Mouse (Mus musculus) forebrain, embryonic 14.5 days (tissue): Measurements from ENCODE around the gene 4933406M09Rik. TPM values are rescaled to one million over a fixed set of nuclear protein-coding genes. Genes with fewer than 3 reads are reported as not detected.

Experiments
- ATAC-seq: fragments of 200-750 bp; cut with Nextera tagmentation; 2 replicates; pipeline ENCODE4 v1.8.0; 2017; ENCODE audit warnings: mild to moderate bottlenecking, moderate library complexity
- DNase-seq: peaks from one replicate; pipeline ENCODE4 v3.0.0-alpha.2; 2015; ENCODE audit warnings: low spot score
- H3K27ac ChIP-seq: fragments of 300-500 bp; sonication (generic); 2 replicates; pipeline ENCODE4 v1.5.1; 2014; ENCODE audit warnings: low read depth, mild to moderate bottlenecking, control low read depth, low read length, moderate library complexity
- H3K27me3 ChIP-seq: fragments of 300-500 bp; sonication (generic); replicated peaks from 2 replicates; pipeline ENCODE4 v1.6.1; 2014; ENCODE audit warnings: low read length, control low read depth, mixed read lengths; ENCODE audit not compliant: control insufficient read depth, insufficient read depth
- H3K36me3 ChIP-seq: fragments of 300-500 bp; sonication (generic); 2 replicates; pipeline ENCODE4 v1.6.1; 2014; ENCODE audit warnings: low read length, control low read depth; ENCODE audit not compliant: control insufficient read depth, insufficient read depth
- H3K4me1 ChIP-seq: fragments of 300-500 bp; sonication (generic); 2 replicates; pipeline ENCODE4 v1.6.1; 2014; ENCODE audit warnings: antibody characterized with exemption, low read length, control low read depth; ENCODE audit not compliant: control insufficient read depth, insufficient read depth
- H3K4me2 ChIP-seq: fragments of 300-500 bp; sonication (generic); 2 replicates; pipeline ENCODE4 v1.6.1; 2014; ENCODE audit warnings: mild to moderate bottlenecking, control low read depth, low read length
- H3K4me3 ChIP-seq: fragments of 300-500 bp; sonication (generic); 2 replicates; pipeline ENCODE4 v1.5.1; 2014; ENCODE audit warnings: low read depth, low read length, control low read depth
- H3K9ac ChIP-seq: fragments of 300-500 bp; sonication (generic); 2 replicates; pipeline ENCODE4 v1.6.1; 2014; ENCODE audit warnings: mild to moderate bottlenecking, low read length, control low read depth, moderate library complexity
- H3K9me3 ChIP-seq: fragments of 300-500 bp; sonication (generic); replicated peaks from 2 replicates; pipeline ENCODE4 v1.6.1; 2016; ENCODE audit warnings: low read length, control low read depth, mixed read lengths; ENCODE audit not compliant: control insufficient read depth
- WGBS: fragments of 180-500 bp; shearing (Covaris S2); extraction: QIAGEN DNeasy Blood & Tissue Kit; methylation state at CpG from one replicate; pipeline ENCODE4 v1.1.7; 2014; 5-methylcytosine and 5-hydroxymethylcytosine counted together
- polyA plus RNA-seq: library from polyadenylated mRNA; unstranded; fragments of >200 nt; fragmentation: Nextera tagmentation; extraction: Ambion mirVana; gene quantifications from 2 replicates; pipeline ENCODE4 v1.2.1, GENCODE M21; 2014

Gene 4933406M09Rik
- polyA plus RNA-seq, 1 experiment from 2014 or later: not detected

- Histone ChIP-seq H3K36me3 (peaks cover 27% of the 10 kb centered on the region), H3K27me3 (no peaks in the 10 kb centered on the region), H3K9me3 (no peaks in the 10 kb centered on the region), H3K4me3 (peak overlapping the region; percentile 40), H3K4me2 (peak overlapping the region; percentile 70), H3K27ac (peak overlapping the region; percentile 9; the same call in 1 of the 2 replicates), H3K4me1 (0 out of 2 replicates have a peak, but pooled peaks cover 6% of the 10 kb centered on the region), H3K9ac (peak overlapping the region; percentile 62)
- ATAC-seq: peak; percentile 95
- 2% methylated on average over 54 of the region's 54 CpGs for WGBS
- peak; percentile 94 for DNase-seq
Measured at GRCm38 (mm10) chr1:134344005-134344950, 41.5 kb upstream of the 4933406M09Rik start.

DNA sequence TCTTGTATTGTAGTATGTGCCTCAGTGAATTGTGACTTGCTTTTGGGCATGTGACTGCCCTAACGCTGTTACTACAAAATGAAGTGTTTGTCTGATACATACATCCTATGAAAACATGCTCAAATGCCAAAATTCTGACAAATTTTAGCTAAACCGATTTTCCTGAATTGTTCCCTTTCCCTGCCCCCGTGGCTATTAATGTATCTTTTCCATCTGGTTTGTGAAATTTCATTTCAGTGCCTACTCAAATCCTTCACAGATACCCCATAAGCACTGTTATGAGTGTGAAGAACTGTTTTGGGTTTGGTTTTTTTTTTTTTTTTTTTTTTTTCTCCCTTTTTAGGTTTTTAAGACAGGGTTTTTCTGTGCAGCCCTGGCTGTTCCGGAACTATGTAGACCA is 40.7 kb upstream of the 4933406M09Rik start:
- Histone ChIP-seq H3K4me2 (peak overlapping the region; percentile 70), H3K36me3 (peaks cover 35% of the 10 kb centered on the region), H3K9ac (no peak overlapping the region), H3K27me3 (no peaks in the 10 kb centered on the region), H3K27ac (peak overlapping the region; percentile 9; the same call in 1 of the 2 replicates), H3K4me3 (0 out of 2 replicates have a peak overlapping the region, but pooled peaks have one; percentile 40), H3K4me1 (0 out of 2 replicates have a peak, but pooled peaks cover 6% of the 10 kb centered on the region), H3K9me3 (no peaks in the 10 kb centered on the region)
- ATAC-seq (no peak), DNase-seq (no peak)
- WGBS: 73% methylated on average over 4 of the region's 4 CpGs

- WGBS: 89% methylated on average over 9 of the region's 9 CpGs
- Histone ChIP-seq H3K9me3 (no peaks in the 10 kb centered on the region), H3K9ac (no peak overlapping the region), H3K4me3 (no peak overlapping the region), H3K27ac (no peak overlapping the region), H3K27me3 (no peaks in the 10 kb centered on the region), H3K4me1 (0 out of 2 replicates have a peak, but pooled peaks cover 6% of the 10 kb centered on the region), H3K4me2 (no peak overlapping the region), H3K36me3 (peaks cover 62% of the 10 kb centered on the region)
- ATAC-seq (no peak), DNase-seq (no peak)
Measured at GRCm38 (mm10) chr1:134347791-134348190, 37.9 kb upstream of the 4933406M09Rik start.

- Histone ChIP-seq H3K4me1 (no peaks in the 10 kb centered on the region), H3K27me3 (no peaks in the 10 kb centered on the region), H3K9ac (no peak overlapping the region), H3K36me3 (peaks cover 87% of the 10 kb centered on the region), H3K9me3 (no peaks in the 10 kb centered on the region), H3K4me3 (no peak overlapping the region), H3K4me2 (no peak overlapping the region), H3K27ac (no peak overlapping the region)
- ATAC-seq (no peak), DNase-seq (no peak)
- WGBS: 91% methylated on average over 2 of the region's 2 CpGs
Measured at GRCm38 (mm10) chr1:134353326-134353725, 32.4 kb upstream of the 4933406M09Rik start.

- H3K36me3 ChIP-seq: peaks cover 67% of the 10 kb centered on the region
Measured at GRCm38 (mm10) chr1:134357461-134357860, 28.3 kb upstream of the 4933406M09Rik start.

DNA sequence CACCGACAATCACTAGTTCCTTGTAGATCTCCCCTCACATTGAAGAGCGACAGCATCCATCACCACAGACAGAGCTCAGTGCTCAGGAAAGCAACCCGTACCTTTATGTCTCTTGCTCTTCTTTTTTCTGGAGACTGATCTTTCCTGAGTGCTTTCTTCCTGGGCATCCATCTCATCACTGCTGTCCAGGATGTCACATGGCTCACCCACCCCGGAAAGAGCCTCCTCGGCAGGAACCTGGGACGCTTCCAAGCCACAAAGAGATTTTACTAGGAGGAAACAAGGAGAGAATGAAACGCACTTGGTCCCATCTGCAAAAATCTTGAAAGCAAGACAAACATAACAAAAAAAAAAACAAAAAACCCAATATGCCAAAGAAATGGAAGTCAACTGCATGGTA is 25.1 kb upstream of the 4933406M09Rik start:
- H3K9me3 ChIP-seq: no peaks in the 10 kb centered on the region

More at GRCm38 (mm10) chr1:134357461-134357860, 28.3 kb upstream of the 4933406M09Rik start:
- no peak overlapping the region for H3K4me3 ChIP-seq
- H3K9ac ChIP-seq: no peak overlapping the region
- ATAC-seq: no peak
- no peaks in the 10 kb centered on the region for H3K9me3 ChIP-seq
- H3K4me1 ChIP-seq: peaks cover 7% of the 10 kb centered on the region
- 96% methylated on average over 4 of the region's 4 CpGs for WGBS
- DNase-seq: no peak
- no peak overlapping the region for H3K4me2 ChIP-seq
- H3K27ac ChIP-seq: no peak overlapping the region
- no peaks in the 10 kb centered on the region for H3K27me3 ChIP-seq

DNA sequence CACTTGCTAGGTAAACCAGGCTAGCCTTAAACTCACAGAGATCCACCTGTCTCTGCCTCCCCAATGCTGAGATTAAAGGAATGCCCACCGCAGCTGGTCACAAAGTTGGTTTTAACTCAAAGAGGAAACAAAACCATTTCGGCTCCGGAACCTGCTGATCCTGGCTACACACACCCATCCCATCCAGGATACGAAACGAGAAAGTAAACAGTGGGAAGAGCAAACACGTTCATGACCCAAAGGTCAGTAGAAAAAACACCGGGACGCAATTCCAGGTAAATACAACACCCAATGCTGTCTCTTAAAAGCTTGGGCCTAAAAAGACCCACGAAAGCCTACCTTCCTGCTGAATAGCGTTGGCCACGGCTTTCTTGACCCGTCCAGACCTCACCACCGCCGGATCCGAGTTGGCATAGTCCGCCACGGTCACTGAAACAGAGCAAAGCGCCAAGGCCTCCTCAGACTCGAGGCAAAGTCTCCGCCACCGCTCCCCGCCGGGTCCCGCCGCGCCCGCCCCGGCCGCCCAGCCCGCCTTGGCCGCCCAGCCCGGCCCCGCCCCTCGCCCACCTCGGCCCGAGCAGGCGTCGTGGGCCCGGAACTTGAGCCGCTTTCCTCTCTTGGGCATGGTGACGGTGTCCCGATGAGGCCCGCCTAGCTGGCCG is 24.4 kb upstream of the 4933406M09Rik start:
- no peak for DNase-seq
- Histone ChIP-seq H3K27ac (peak overlapping the region; percentile 69; the same call in 1 of the 2 replicates), H3K27me3 (no peaks in the 10 kb centered on the region), H3K4me2 (peak overlapping the region; percentile 86), H3K4me3 (peak overlapping the region; percentile 90), H3K9ac (peak overlapping the region; percentile 95), H3K9me3 (no peaks in the 10 kb centered on the region), H3K36me3 (peaks cover 29% of the 10 kb centered on the region), H3K4me1 (peaks cover 8% of the 10 kb centered on the region)
- ATAC-seq: no peak; the same call in 1 of the 2 replicates
- 2% methylated on average over 39 of the region's 44 CpGs for WGBS

More for the DNA sequence above, 25.1 kb upstream of the 4933406M09Rik start:
- no peak overlapping the region for H3K27ac ChIP-seq
- H3K4me2 ChIP-seq: peak overlapping the region; percentile 86
- no peaks in the 10 kb centered on the region for H3K27me3 ChIP-seq
- H3K4me1 ChIP-seq: peaks cover 8% of the 10 kb centered on the region
- peak overlapping the region; percentile 95 for H3K9ac ChIP-seq
- WGBS: 86% methylated on average over 7 of the region's 7 CpGs
- no peak for DNase-seq
- H3K36me3 ChIP-seq: peaks cover 36% of the 10 kb centered on the region
- ATAC-seq: no peak
- peak overlapping the region; percentile 90 for H3K4me3 ChIP-seq

DNA sequence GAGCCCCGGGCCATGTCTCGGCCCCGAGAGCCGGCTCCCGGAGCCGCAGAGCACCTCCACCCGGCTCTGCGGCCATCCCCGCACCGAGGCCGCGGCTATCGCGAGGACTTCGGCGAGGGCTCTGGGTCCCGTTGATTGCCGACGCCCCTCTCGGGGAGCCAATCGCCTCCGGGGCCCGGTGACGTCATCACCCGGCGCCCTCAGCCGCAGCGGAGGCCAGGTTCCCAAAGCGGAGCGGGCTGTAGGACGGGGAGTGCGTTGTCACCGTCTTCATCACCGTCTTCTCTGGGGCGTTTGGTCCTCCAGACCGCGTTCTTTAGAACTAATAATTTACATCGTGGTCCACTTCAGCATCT is 23.9 kb upstream of the 4933406M09Rik start, which contains the start of gene Tmem183a:
Gene Tmem183a (minus strand): TSS at position 123 of the 356 bp plus-strand sequence.
- Histone ChIP-seq H3K9ac (peak within 1 kb of the TSS; percentile 95), H3K9me3 (no peaks in the 10 kb centered on the region), H3K4me2 (peak within 1 kb of the TSS; percentile 86), H3K4me3 (peak within 1 kb of the TSS; percentile 90), H3K4me1 (peaks cover 8% of the 10 kb centered on the region), H3K27ac (peak within 1 kb of the TSS; percentile 69; the same call in 1 of the 2 replicates), H3K27me3 (no peaks in the 10 kb centered on the region), H3K36me3 (peaks cover 28% of the 10 kb centered on the region)
- WGBS: 0% methylated on average over 33 of the region's 38 CpGs
- peak; percentile 99 for ATAC-seq
- peak; percentile 98 for DNase-seq
